Mouse (Mus musculus): ENCODE results near the gene Gm42906. TPM values are rescaled to one million over a fixed set of nuclear protein-coding genes. Genes with fewer than 3 reads are reported as not detected.
A peak's percentile ranks its signal among the peaks of the same experiment; 100 is the strongest.

Gm42906 gene
- polyA plus RNA-seq, 1 experiment from 2014 or later = not detected

DNA sequence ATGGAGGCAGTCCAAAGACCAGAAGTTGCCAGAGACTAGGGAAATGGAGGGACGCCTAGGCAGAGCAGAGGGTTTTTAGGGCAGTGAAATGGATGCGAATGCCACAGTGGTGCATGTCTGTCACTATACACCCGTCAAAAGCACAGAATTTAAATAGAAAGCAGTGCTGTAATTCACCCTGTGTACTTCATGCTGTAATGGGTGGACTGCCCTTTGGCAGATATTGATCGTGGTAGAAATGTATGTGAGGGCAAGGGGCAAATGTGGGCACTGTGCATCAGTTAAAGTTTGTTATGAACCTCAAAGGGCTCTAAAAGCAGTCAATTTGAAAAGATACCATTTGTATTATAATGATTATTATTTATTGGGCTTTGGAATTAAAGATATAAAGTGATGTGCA lies 347.7 kb downstream of the Gm42906 start:
- Histone ChIP-seq H3K27ac (no peak overlapping the region), H3K9me3 (no peaks in the 10 kb centered on the region), H3K4me3 (replicated peaks) (no peak overlapping the region), H3K4me2 (replicated peaks) (no peak overlapping the region), H3K9ac (no peak overlapping the region), H3K27me3 (replicated peaks) (no peaks in the 10 kb centered on the region), H3K36me3 (no peaks in the 10 kb centered on the region), H3K4me1 (replicated peaks) (no peaks in the 10 kb centered on the region)
- 87% methylated on average over 4 of the region's 4 CpGs for WGBS
- ATAC-seq = 0 out of 2 replicates have a peak, but pooled peaks have one; percentile 25

DNA sequence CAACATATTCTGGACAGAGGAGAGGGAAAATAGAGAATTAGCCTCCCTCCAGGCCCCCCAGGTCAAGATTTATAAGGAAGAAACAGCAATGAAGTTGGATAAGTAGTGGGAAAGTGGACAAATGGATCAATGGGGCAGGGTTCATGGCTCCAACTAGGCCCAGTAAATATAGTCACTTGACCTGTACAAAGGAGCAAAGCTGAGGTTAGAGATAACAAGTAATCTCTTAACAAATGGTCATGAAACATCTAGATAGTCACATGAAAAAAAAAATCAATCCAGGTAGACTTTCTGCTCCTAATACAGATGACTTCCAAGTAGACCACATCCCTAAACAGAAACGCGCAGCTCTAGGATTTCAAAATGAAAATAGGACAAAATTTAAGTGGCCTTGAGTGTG lies 350.0 kb downstream of the Gm42906 start:
- Histone ChIP-seq H3K9ac (no peak overlapping the region), H3K27me3 (replicated peaks) (no peaks in the 10 kb centered on the region), H3K4me2 (replicated peaks) (no peak overlapping the region), H3K9me3 (no peaks in the 10 kb centered on the region), H3K4me1 (replicated peaks) (no peaks in the 10 kb centered on the region), H3K4me3 (replicated peaks) (no peak overlapping the region), H3K27ac (no peak overlapping the region), H3K36me3 (no peaks in the 10 kb centered on the region)
- no peak for ATAC-seq
- 86% methylated on average over 2 of the region's 2 CpGs for WGBS

DNA sequence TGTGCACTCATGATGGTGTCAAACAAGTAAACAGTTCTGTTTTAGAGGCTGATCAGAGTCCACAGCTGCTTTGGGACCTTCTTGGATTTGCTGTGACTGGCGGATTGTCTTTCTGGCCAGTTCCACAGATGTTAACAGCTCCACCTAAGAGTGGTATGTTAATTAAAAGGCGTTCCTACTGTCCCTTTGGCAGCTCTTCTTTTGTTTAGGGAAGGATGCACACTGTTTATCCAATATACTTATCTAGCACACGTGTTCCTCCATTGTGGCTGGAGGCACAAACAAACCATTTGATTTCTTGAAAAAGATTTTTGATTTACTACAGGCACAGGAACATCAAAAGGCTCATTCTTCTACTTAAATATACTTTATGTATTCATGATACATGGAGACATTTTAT lies 351.0 kb downstream of the Gm42906 start:
- no peak for ATAC-seq
- Histone ChIP-seq H3K4me3 (replicated peaks) (no peak overlapping the region), H3K36me3 (no peaks in the 10 kb centered on the region), H3K9ac (no peak overlapping the region), H3K4me1 (replicated peaks) (no peaks in the 10 kb centered on the region), H3K27ac (no peak overlapping the region), H3K9me3 (no peaks in the 10 kb centered on the region), H3K27me3 (replicated peaks) (no peaks in the 10 kb centered on the region), H3K4me2 (replicated peaks) (no peak overlapping the region)
- WGBS = 59% methylated on average over 3 of the region's 3 CpGs

DNA sequence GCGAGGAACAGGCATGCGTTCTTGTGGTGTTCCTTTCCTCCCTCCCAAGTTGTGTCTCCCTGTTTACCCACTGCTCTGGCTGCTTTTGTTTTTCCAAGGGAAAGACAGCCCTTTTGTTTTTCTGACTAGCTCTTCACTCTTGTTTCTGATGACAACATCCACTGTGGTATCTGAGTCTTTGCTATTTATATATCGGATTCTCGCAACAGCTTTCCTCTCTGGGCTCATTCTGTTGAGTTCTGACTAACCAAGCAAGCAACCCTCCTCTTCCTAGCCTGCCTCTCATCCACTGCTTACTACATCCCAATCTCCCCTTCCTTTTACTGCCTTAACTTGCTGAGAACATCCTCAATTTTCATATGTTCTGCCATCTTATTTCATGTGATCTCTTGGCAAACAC lies 353.7 kb downstream of the Gm42906 start:
- Histone ChIP-seq H3K27ac (no peak overlapping the region), H3K36me3 (no peaks in the 10 kb centered on the region), H3K4me1 (replicated peaks) (no peaks in the 10 kb centered on the region), H3K27me3 (replicated peaks) (no peaks in the 10 kb centered on the region), H3K4me3 (replicated peaks) (no peak overlapping the region), H3K9ac (no peak overlapping the region), H3K4me2 (replicated peaks) (no peak overlapping the region), H3K9me3 (no peaks in the 10 kb centered on the region)
- ATAC-seq = no peak
- 85% methylated on average over 4 of the region's 4 CpGs for WGBS

DNA sequence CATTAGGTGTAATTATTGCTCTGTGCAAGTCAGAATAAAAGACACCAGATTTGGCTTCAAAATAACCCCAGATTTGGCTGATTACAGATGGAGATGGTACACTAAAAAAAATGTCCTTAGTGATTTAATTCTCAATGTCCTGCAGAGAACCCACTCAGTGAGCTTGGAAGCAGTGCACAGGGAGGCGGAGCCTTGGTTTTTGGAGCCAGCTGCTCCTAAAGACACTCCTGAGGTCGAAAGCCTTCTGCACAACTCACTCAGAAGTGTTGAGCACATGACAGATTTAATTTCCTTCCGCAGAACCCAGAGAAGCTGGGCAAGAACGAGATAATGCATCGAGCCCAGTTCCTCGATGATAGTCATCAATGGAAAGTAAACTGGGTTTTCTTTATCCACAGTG lies 356.5 kb downstream of the Gm42906 start:
- no peaks in the 10 kb centered on the region for H3K27me3 ChIP-seq (replicated peaks)
- no peak overlapping the region for H3K4me2 ChIP-seq (replicated peaks)
- H3K4me1 ChIP-seq (replicated peaks) = no peaks in the 10 kb centered on the region
- H3K4me3 ChIP-seq (replicated peaks) = no peak overlapping the region
- ATAC-seq = no peak
- 60% methylated on average over 6 of the region's 6 CpGs for WGBS
- H3K9ac ChIP-seq = no peak overlapping the region
- no peak overlapping the region for H3K27ac ChIP-seq
- no peaks in the 10 kb centered on the region for H3K36me3 ChIP-seq
- no peaks in the 10 kb centered on the region for H3K9me3 ChIP-seq

DNA sequence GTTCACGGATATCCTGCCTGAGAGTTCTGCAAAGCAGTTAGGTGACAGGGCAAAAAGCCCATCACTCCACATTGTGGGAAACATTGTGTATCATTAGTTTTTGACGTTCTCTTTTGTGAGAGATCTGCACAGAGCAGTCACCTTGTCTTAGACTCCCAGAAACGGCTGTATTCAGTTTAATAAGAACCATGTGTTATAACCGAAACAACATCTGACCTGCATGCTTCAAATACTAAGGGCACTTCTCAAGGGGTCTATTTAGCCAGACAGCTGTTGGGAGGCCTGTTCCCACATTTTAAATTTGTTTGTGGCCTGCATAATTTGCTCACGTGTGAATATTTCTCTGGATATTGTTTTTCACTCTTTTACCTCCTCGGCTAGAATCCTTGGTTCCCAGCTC lies 357.1 kb downstream of the Gm42906 start:
- Histone ChIP-seq H3K4me3 (replicated peaks) (no peak overlapping the region), H3K4me1 (replicated peaks) (no peaks in the 10 kb centered on the region), H3K36me3 (no peaks in the 10 kb centered on the region), H3K9me3 (no peaks in the 10 kb centered on the region), H3K9ac (no peak overlapping the region), H3K27me3 (replicated peaks) (no peaks in the 10 kb centered on the region), H3K4me2 (replicated peaks) (no peak overlapping the region), H3K27ac (no peak overlapping the region)
- ATAC-seq = no peak
- WGBS = 70% methylated on average over 6 of the region's 6 CpGs

DNA sequence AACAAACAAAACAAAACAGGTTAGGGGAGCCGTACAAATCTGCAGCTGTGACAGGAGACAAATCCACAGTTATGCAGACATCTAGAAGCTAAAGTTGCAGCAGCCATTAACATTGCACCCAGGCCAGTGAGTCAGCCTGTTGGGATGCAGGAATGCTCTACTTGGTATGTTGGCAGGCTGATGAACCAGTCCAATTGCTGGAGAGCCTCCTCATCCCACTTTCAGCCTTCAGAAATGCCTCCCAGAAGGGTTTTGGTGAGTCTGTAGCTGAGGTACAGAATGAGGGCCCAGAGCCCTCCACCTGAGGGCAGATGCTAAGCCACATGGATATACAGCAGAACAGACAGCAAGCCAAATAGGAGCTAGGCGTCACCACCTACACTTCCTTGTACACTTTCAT lies 358.4 kb downstream of the Gm42906 start:
- no peaks in the 10 kb centered on the region for H3K9me3 ChIP-seq
- H3K4me3 ChIP-seq (replicated peaks) = no peak overlapping the region
- 80% methylated on average over 2 of the region's 2 CpGs for WGBS
- no peaks in the 10 kb centered on the region for H3K36me3 ChIP-seq
- no peaks in the 10 kb centered on the region for H3K27me3 ChIP-seq (replicated peaks)
- no peak overlapping the region for H3K4me2 ChIP-seq (replicated peaks)
- no peaks in the 10 kb centered on the region for H3K4me1 ChIP-seq (replicated peaks)
- no peak overlapping the region for H3K27ac ChIP-seq
- no peak overlapping the region for H3K9ac ChIP-seq
- ATAC-seq = no peak

DNA sequence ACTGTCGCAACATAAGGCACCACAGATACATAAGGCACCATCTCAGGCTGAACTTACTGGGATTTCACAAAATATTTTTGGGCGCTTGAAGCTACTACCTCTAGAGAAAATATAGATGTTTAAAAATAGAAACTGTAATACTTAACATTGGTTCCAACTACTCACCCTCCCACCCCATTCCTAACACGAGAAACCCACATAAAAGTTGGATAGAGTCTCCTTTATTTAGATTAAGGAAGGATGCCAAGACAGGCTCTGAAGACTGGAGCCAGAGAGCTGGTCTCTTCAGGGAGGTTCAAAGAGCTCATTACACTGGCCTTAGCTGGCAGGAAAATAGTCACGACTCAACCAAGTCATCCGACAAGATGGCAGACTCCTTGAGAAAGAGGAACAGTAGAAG lies 361.9 kb downstream of the Gm42906 start:
- Histone ChIP-seq H3K4me1 (replicated peaks) (no peaks in the 10 kb centered on the region), H3K27me3 (replicated peaks) (no peaks in the 10 kb centered on the region), H3K4me3 (replicated peaks) (no peak overlapping the region), H3K9me3 (no peaks in the 10 kb centered on the region), H3K36me3 (peaks cover 17% of the 10 kb centered on the region), H3K27ac (no peak overlapping the region), H3K9ac (no peak overlapping the region), H3K4me2 (replicated peaks) (no peak overlapping the region)
- 68% methylated on average over 5 of the region's 5 CpGs for WGBS
- ATAC-seq = no peak

DNA sequence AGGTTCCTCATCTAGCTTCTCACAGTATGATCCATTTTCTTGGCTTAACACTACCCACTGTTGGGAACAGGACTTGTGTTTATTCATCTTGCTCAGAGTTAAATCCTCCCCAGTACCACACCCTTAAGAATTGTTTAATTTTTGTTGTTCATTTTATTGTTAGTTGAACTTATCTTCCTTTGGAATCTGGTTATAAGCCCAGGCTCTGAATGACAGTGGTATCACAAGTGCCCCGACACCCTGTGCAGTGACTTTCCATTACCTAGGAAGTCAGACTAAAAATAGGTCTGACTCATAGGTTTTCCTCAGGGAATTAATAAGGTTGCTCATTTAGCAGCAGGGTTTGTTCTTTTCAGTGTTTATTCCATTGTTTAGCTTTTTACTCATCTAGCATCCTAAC lies 362.7 kb downstream of the Gm42906 start:
- 80% methylated on average over 1 of the region's 1 CpGs for WGBS
- ATAC-seq = no peak
- no peak overlapping the region for H3K4me3 ChIP-seq (replicated peaks)
- H3K36me3 ChIP-seq = peaks cover 17% of the 10 kb centered on the region
- no peaks in the 10 kb centered on the region for H3K27me3 ChIP-seq (replicated peaks)
- no peak overlapping the region for H3K4me2 ChIP-seq (replicated peaks)
- no peak overlapping the region for H3K27ac ChIP-seq
- no peaks in the 10 kb centered on the region for H3K9me3 ChIP-seq
- H3K4me1 ChIP-seq (replicated peaks) = peaks cover 3% of the 10 kb centered on the region; the same call in 1 of the 2 replicates
- no peak overlapping the region for H3K9ac ChIP-seq

DNA sequence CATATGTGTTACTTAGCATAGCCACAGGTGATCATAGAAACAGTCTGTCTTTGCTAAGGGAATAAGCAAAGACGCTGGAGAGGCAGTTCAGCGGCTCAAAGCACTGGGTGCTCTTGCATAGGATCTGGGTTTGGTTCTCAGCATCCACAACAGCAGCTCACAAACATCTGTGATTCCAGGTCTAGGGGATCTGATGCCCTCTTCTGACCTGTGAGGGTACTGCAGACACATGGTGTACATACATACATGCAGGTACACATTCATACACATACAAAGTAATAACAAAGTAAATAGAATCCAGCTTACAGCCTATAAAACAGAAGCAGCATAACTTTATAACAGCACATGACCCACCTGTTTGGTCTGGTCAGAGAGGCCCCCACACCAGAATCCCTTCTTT lies 366.0 kb downstream of the Gm42906 start:
- Histone ChIP-seq H3K9ac (no peak overlapping the region), H3K27ac (no peak overlapping the region), H3K27me3 (replicated peaks) (no peaks in the 10 kb centered on the region), H3K9me3 (no peaks in the 10 kb centered on the region), H3K36me3 (peaks cover 17% of the 10 kb centered on the region), H3K4me3 (replicated peaks) (no peak overlapping the region), H3K4me2 (replicated peaks) (no peak overlapping the region), H3K4me1 (replicated peaks) (peaks cover 4% of the 10 kb centered on the region; the same call in 1 of the 2 replicates)
- 82% methylated on average over 2 of the region's 2 CpGs for WGBS
- ATAC-seq = no peak

DNA sequence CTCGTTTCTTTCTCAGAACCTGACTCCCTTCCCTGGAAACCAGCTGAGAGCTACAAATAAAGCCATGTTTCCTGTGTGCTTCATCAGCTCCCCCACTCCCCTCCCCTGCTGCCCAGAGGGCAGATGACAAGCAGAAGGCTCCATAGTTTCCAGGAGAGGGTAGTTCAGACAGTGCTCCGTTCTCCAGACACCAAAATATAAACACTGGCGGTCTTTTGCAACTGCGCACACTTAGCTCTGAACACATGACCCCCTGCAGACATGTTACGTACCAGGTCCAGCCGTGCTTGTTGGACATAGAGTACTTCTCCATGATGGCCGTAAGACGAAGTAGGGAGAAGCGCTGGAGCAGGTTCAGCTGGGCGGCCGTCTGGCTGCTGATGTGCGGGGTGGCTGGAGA lies 367.5 kb downstream of the Gm42906 start:
- peak; percentile 58 for ATAC-seq
- H3K36me3 ChIP-seq = peaks cover 21% of the 10 kb centered on the region
- H3K4me1 ChIP-seq (replicated peaks) = peaks cover 14% of the 10 kb centered on the region
- H3K9me3 ChIP-seq = no peaks in the 10 kb centered on the region
- no peaks in the 10 kb centered on the region for H3K27me3 ChIP-seq (replicated peaks)
- H3K9ac ChIP-seq = no peak overlapping the region
- H3K4me3 ChIP-seq (replicated peaks) = no peak overlapping the region
- H3K4me2 ChIP-seq (replicated peaks) = no peak overlapping the region
- H3K27ac ChIP-seq = peak overlapping the region; percentile 60
- 39% methylated on average over 12 of the region's 12 CpGs for WGBS

DNA sequence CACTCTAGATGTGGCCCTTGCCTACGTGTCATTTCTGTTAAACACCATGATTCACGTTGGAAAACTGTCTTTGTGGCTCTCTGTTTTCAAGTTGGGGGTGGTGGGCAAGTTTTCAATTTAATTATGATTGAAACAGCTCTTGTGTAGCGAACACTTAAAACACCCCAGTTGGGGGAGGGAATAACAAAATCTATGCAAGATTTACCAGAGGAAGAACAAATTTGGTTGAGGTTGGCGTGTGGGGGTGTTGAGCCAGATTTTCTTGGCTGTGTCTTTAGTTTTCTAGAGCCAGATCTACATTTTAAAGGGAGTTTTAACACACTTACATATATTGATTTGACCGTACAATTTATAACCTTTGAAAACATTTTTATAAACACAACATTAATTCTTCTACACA lies 368.2 kb downstream of the Gm42906 start:
- H3K9ac ChIP-seq = no peak overlapping the region
- no peaks in the 10 kb centered on the region for H3K27me3 ChIP-seq (replicated peaks)
- peaks cover 21% of the 10 kb centered on the region for H3K36me3 ChIP-seq
- peaks cover 14% of the 10 kb centered on the region for H3K4me1 ChIP-seq (replicated peaks)
- H3K4me3 ChIP-seq (replicated peaks) = no peak overlapping the region
- no peak for ATAC-seq
- 62% methylated on average over 5 of the region's 5 CpGs for WGBS
- H3K4me2 ChIP-seq (replicated peaks) = no peak overlapping the region
- H3K9me3 ChIP-seq = no peaks in the 10 kb centered on the region
- no peak overlapping the region for H3K27ac ChIP-seq

DNA sequence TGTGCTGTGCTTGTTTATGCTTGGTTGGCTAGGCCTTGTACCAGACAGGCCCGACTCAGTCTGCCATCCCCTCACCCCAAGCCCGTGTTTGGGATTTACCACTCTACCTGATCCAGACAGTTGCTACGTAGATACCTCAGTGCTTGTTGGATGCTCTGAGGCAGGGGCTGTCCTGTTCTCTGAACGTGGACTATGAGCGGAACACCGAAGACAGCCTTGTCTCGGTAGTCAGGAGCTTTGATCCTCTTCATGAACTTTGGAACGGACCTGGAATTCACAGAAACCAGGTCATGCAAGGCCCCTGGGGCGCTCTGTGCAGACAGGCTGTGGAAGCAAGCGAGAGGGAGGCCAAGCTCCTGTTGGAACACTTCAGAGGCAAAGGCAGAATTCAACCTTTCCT lies 368.6 kb downstream of the Gm42906 start:
- 83% methylated on average over 10 of the region's 10 CpGs for WGBS
- ATAC-seq = no peak
- no peaks in the 10 kb centered on the region for H3K9me3 ChIP-seq

DNA sequence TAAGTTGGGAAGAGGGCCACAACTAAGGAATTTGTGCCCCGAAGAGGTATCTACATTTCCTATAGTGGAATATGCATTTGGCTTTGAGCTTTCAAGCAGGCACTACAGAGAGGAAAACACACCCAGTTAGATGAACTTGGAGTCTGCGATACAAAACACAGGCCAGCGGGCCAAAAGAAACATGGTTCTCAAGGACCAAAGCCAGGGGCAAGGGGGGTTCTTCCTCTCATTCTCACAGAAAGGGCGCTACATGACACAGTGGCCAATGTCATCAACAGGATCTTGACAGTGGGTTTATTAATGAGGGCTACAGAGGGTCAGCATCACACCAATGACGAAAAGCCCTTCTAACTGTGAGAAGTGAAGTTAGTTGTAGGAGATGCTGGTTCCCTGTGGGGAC lies 370.2 kb downstream of the Gm42906 start:
- Histone ChIP-seq H3K27me3 (replicated peaks) (no peaks in the 10 kb centered on the region), H3K9me3 (no peaks in the 10 kb centered on the region), H3K4me2 (replicated peaks) (no peak overlapping the region), H3K4me1 (replicated peaks) (peaks cover 14% of the 10 kb centered on the region), H3K36me3 (peaks cover 14% of the 10 kb centered on the region), H3K27ac (no peak overlapping the region), H3K9ac (no peak overlapping the region), H3K4me3 (replicated peaks) (no peak overlapping the region)
- no peak for ATAC-seq
- 91% methylated on average over 5 of the region's 5 CpGs for WGBS

More for the DNA sequence above, 368.6 kb downstream of the Gm42906 start:
- no peak overlapping the region for H3K27ac ChIP-seq
- no peak overlapping the region for H3K4me3 ChIP-seq (replicated peaks)
- H3K4me2 ChIP-seq (replicated peaks) = no peak overlapping the region
- peaks cover 14% of the 10 kb centered on the region for H3K4me1 ChIP-seq (replicated peaks)
- H3K9ac ChIP-seq = no peak overlapping the region
- H3K27me3 ChIP-seq (replicated peaks) = no peaks in the 10 kb centered on the region
- peaks cover 21% of the 10 kb centered on the region for H3K36me3 ChIP-seq

Measured in intestine, embryonic 15.5 days (tissue).